Mouse (Mus musculus) forebrain, embryonic 11.5 days (tissue): ENCODE measurements at regions not wholly inside any gene's neighbourhood (a gene's known extent, or its start where the extent isn't known, plus 50 kb on each side); places are given as distances from the start of the nearest gene placed in this dataset.

Experiments used
- ATAC-seq: fragments of 200-750 bp; cut with Nextera tagmentation; replicated peaks from 2 replicates; pipeline ENCODE4 v1.8.0; 2017; ENCODE audit warnings: moderate TSS enrichment; ENCODE audit not compliant: low FRiP score
- DNase-seq: peaks from one replicate; pipeline ENCODE4 v3.0.0-alpha.2; 2017; ENCODE audit warnings: low spot score
- H3K27ac ChIP-seq: fragments of 300-500 bp; sonication (generic); 2 replicates; pipeline ENCODE4 v1.5.1; 2014; ENCODE audit warnings: low read depth, low read length
- H3K27me3 ChIP-seq: fragments of 300-500 bp; sonication (generic); 2 replicates; pipeline ENCODE4 v1.6.1; 2014; ENCODE audit warnings: mild to moderate bottlenecking, low read length, mixed read lengths; ENCODE audit not compliant: control insufficient read depth, insufficient read depth
- H3K36me3 ChIP-seq: fragments of 300-500 bp; sonication (generic); 2 replicates; pipeline ENCODE4 v1.6.1; 2014; ENCODE audit warnings: mild to moderate bottlenecking, low read length, moderate library complexity, mixed read lengths; ENCODE audit not compliant: control insufficient read depth, insufficient read depth
- H3K4me1 ChIP-seq: fragments of 300-500 bp; sonication (generic); replicated peaks from 2 replicates; pipeline ENCODE4 v1.6.1; 2014; ENCODE audit warnings: low read length, mixed read lengths; ENCODE audit not compliant: control insufficient read depth, insufficient read depth
- H3K4me2 ChIP-seq: fragments of 300-500 bp; sonication (generic); 2 replicates; pipeline ENCODE4 v1.6.1; 2014; ENCODE audit warnings: low read depth, mild to moderate bottlenecking, low read length, moderate library complexity, mixed read lengths; ENCODE audit not compliant: severe bottlenecking
- H3K4me3 ChIP-seq: fragments of 300-500 bp; sonication (generic); 2 replicates; pipeline ENCODE4 v1.5.1; 2014; ENCODE audit warnings: low read depth, low read length
- H3K9ac ChIP-seq: fragments of 300-500 bp; sonication (generic); 2 replicates; pipeline ENCODE4 v1.6.1; 2014; ENCODE audit warnings: low read length
- H3K9me3 ChIP-seq: fragments of 300-500 bp; sonication (generic); 2 replicates; pipeline ENCODE4 v1.6.1; 2016; ENCODE audit warnings: low read length, mixed read lengths; ENCODE audit not compliant: control insufficient read depth
- WGBS: fragments of 180-500 bp; shearing (Covaris S2); extraction: QIAGEN DNeasy Blood & Tissue Kit; methylation state at CpG from one replicate; pipeline ENCODE4 v1.1.7; 2014; 5-methylcytosine and 5-hydroxymethylcytosine counted together

GRCm38 (mm10) chr14:111212929-111213657 lies 458.1 kb upstream of the Slitrk6 start:
- Histone ChIP-seq H3K4me1 (no peaks in the 10 kb centered on the region), H3K9ac (no peak overlapping the region), H3K27ac (no peak overlapping the region), H3K4me2 (no peak overlapping the region), H3K4me3 (no peak overlapping the region), H3K9me3 (no peaks in the 10 kb centered on the region), H3K27me3 (no peaks in the 10 kb centered on the region), H3K36me3 (no peaks in the 10 kb centered on the region)
- WGBS = 86% methylated on average over 4 of the region's 4 CpGs
- DNase-seq = no peak
- no peak for ATAC-seq

GRCm38 (mm10) chr14:111226926-111227325 lies 448.0 kb upstream of the Slitrk5 start:
- H3K9ac ChIP-seq = no peak overlapping the region
- no peak overlapping the region for H3K4me3 ChIP-seq
- ATAC-seq (no peak), DNase-seq (no peak)
- H3K27me3 ChIP-seq = no peaks in the 10 kb centered on the region
- 87% methylated on average over 6 of the region's 6 CpGs for WGBS
- H3K9me3 ChIP-seq = no peaks in the 10 kb centered on the region
- H3K27ac ChIP-seq = no peak overlapping the region
- no peaks in the 10 kb centered on the region for H3K36me3 ChIP-seq
- H3K4me2 ChIP-seq = no peak overlapping the region
- H3K4me1 ChIP-seq = no peaks in the 10 kb centered on the region

GRCm38 (mm10) chr14:111239121-111239520 lies 435.8 kb upstream of the Slitrk5 start:
- Histone ChIP-seq H3K9ac (no peak overlapping the region), H3K4me1 (no peaks in the 10 kb centered on the region), H3K4me3 (no peak overlapping the region), H3K27ac (no peak overlapping the region), H3K9me3 (no peaks in the 10 kb centered on the region), H3K36me3 (no peaks in the 10 kb centered on the region), H3K27me3 (no peaks in the 10 kb centered on the region), H3K4me2 (no peak overlapping the region)
- ATAC-seq (no peak), DNase-seq (no peak)
- WGBS = 52% methylated on average over 2 of the region's 2 CpGs

- WGBS = 86% methylated on average over 9 of the region's 9 CpGs
- DNase-seq = no peak
- Histone ChIP-seq H3K36me3 (no peaks in the 10 kb centered on the region), H3K27me3 (no peaks in the 10 kb centered on the region), H3K4me1 (no peaks in the 10 kb centered on the region; the same call in 1 of the 2 replicates), H3K27ac (no peak overlapping the region), H3K4me2 (no peak overlapping the region), H3K9ac (no peak overlapping the region), H3K4me3 (no peak overlapping the region), H3K9me3 (no peaks in the 10 kb centered on the region)
- ATAC-seq = peak; percentile 25
Observed at GRCm38 (mm10) chr14:111249347-111249946, 425.4 kb upstream of the Slitrk5 start.

- ATAC-seq = peak; percentile 71
- whole genome bisulfite sequencing = 21% methylated on average over 3 of the region's 3 CpGs
Observed at GRCm38 (mm10) chr14:111253190-111253589, 421.7 kb upstream of the Slitrk5 start.

GRCm38 (mm10) chr14:111261696-111262095 lies 413.2 kb upstream of the Slitrk5 start:
- DNase-seq = no peak
- H3K36me3 ChIP-seq = no peaks in the 10 kb centered on the region
- H3K27ac ChIP-seq = no peak overlapping the region
- H3K9ac ChIP-seq = no peak overlapping the region
- ATAC-seq = no peak
- no peak overlapping the region for H3K4me2 ChIP-seq
- no peaks in the 10 kb centered on the region for H3K4me1 ChIP-seq
- H3K27me3 ChIP-seq = no peaks in the 10 kb centered on the region
- no peaks in the 10 kb centered on the region for H3K9me3 ChIP-seq
- H3K4me3 ChIP-seq = no peak overlapping the region

More at GRCm38 (mm10) chr14:111253190-111253589, 421.7 kb upstream of the Slitrk5 start:
- H3K9ac ChIP-seq = no peak overlapping the region
- H3K4me2 ChIP-seq = no peak overlapping the region
- H3K4me1 ChIP-seq = no peaks in the 10 kb centered on the region; the same call in 1 of the 2 replicates
- H3K4me3 ChIP-seq = no peak overlapping the region
- H3K36me3 ChIP-seq = no peaks in the 10 kb centered on the region
- no peak overlapping the region for H3K27ac ChIP-seq
- H3K27me3 ChIP-seq = peaks cover 4% of the 10 kb centered on the region; the same call in 1 of the 2 replicates
- no peaks in the 10 kb centered on the region for H3K9me3 ChIP-seq
- DNase-seq = peak; percentile 53

- DNase-seq (no peak), ATAC-seq (no peak)
- Histone ChIP-seq H3K9ac (no peak overlapping the region), H3K4me3 (no peak overlapping the region), H3K27ac (no peak overlapping the region), H3K36me3 (no peaks in the 10 kb centered on the region), H3K9me3 (no peaks in the 10 kb centered on the region), H3K4me1 (no peaks in the 10 kb centered on the region), H3K27me3 (no peaks in the 10 kb centered on the region), H3K4me2 (no peak overlapping the region)
- 82% methylated on average over 4 of the region's 4 CpGs for WGBS
Observed at GRCm38 (mm10) chr14:111270239-111270638, 404.7 kb upstream of the Slitrk5 start.

GRCm38 (mm10) chr14:111281354-111281753 lies 393.5 kb upstream of the Slitrk5 start:
- DNase-seq = no peak
- Histone ChIP-seq H3K9me3 (no peaks in the 10 kb centered on the region), H3K36me3 (no peaks in the 10 kb centered on the region), H3K4me3 (no peak overlapping the region), H3K9ac (no peak overlapping the region), H3K4me1 (no peaks in the 10 kb centered on the region), H3K27ac (no peak overlapping the region), H3K27me3 (no peaks in the 10 kb centered on the region), H3K4me2 (no peak overlapping the region)
- WGBS = 88% methylated on average over 1 of the region's 1 CpGs
- no peak for ATAC-seq
